Mouse (Mus musculus): Measurements from ENCODE around the gene Col19a1. TPM values are rescaled to one million over a fixed set of nuclear protein-coding genes. Genes with fewer than 3 reads are reported as not detected.

Col19a1 gene
- polyA plus RNA-seq, 1 experiment from 2014 or later, result 0.56 TPM

- Histone ChIP-seq H3K4me3 (no peak overlapping the region), H3K27me3 (ENCODE audit: low read depth, poor library complexity, severe bottlenecking) (no peaks in the 10 kb centered on the region), H3K9me3 (replicated peaks) (no peaks in the 10 kb centered on the region), H3K4me1 (no peaks in the 10 kb centered on the region), H3K36me3 (no peaks in the 10 kb centered on the region), H3K27ac (no peak overlapping the region)
- no peak for DNase-seq (ENCODE audit: low spot score)
- WGBS, result 77% methylated on average over 1 of the region's 1 CpGs
These were observed 47.4 kb downstream of the Col19a1 start for GRCm38 (mm10) chr1:24539852-24540251.

DNA sequence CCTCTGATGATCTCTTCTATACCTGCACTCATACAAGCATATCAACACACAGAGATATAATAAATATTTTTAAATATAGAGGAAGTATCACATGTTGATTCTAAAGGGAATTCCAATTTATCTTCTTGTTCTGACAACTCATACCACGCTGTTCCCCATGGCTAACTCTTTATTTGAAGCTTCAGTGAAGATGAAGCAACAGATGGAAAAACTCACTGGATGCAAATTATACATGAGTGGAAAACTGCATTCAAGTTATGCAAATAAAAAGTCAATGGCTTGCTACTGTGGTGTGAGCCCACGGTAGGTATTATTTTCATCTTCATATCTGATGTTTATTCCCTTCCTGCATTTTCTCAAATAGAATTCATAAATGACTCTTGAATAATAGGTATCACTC is 60.1 kb downstream of the Col19a1 start:
- Histone ChIP-seq H3K27me3 (ENCODE audit: low read depth, poor library complexity, severe bottlenecking) (no peaks in the 10 kb centered on the region), H3K27ac (no peak overlapping the region), H3K9me3 (replicated peaks) (no peaks in the 10 kb centered on the region), H3K4me3 (no peak overlapping the region), H3K4me1 (no peaks in the 10 kb centered on the region), H3K36me3 (no peaks in the 10 kb centered on the region)
- no peak for DNase-seq (ENCODE audit: low spot score)
- 88% methylated on average over 2 of the region's 2 CpGs for WGBS

- Histone ChIP-seq H3K4me1 (no peaks in the 10 kb centered on the region), H3K27me3 (ENCODE audit: low read depth, poor library complexity, severe bottlenecking) (no peaks in the 10 kb centered on the region), H3K9me3 (replicated peaks) (no peaks in the 10 kb centered on the region), H3K36me3 (no peaks in the 10 kb centered on the region), H3K4me3 (no peak overlapping the region), H3K27ac (no peak overlapping the region)
- 91% methylated on average over 4 of the region's 4 CpGs for WGBS
- DNase-seq (ENCODE audit: low spot score), result no peak
These were observed 69.8 kb downstream of the Col19a1 start for GRCm38 (mm10) chr1:24517462-24517861.

GRCm38 (mm10) chr1:24515341-24515740 is 71.9 kb downstream of the Col19a1 start:
- Histone ChIP-seq H3K9me3 (replicated peaks) (no peaks in the 10 kb centered on the region), H3K4me3 (no peak overlapping the region), H3K27me3 (ENCODE audit: low read depth, poor library complexity, severe bottlenecking) (no peaks in the 10 kb centered on the region), H3K27ac (no peak overlapping the region), H3K4me1 (no peaks in the 10 kb centered on the region), H3K36me3 (no peaks in the 10 kb centered on the region)
- no peak for DNase-seq (ENCODE audit: low spot score)
- 91% methylated on average over 5 of the region's 5 CpGs for WGBS

GRCm38 (mm10) chr1:24511536-24511935 is 75.7 kb downstream of the Col19a1 start:
- no peak for DNase-seq (ENCODE audit: low spot score)
- WGBS, result 77% methylated on average over 6 of the region's 6 CpGs
- no peaks in the 10 kb centered on the region for H3K36me3 ChIP-seq
- no peak overlapping the region for H3K4me3 ChIP-seq
- H3K4me1 ChIP-seq, result no peaks in the 10 kb centered on the region
- no peaks in the 10 kb centered on the region for H3K9me3 ChIP-seq (replicated peaks)
- no peak overlapping the region for H3K27ac ChIP-seq
- H3K27me3 ChIP-seq (ENCODE audit: low read depth, poor library complexity, severe bottlenecking), result no peaks in the 10 kb centered on the region

DNA sequence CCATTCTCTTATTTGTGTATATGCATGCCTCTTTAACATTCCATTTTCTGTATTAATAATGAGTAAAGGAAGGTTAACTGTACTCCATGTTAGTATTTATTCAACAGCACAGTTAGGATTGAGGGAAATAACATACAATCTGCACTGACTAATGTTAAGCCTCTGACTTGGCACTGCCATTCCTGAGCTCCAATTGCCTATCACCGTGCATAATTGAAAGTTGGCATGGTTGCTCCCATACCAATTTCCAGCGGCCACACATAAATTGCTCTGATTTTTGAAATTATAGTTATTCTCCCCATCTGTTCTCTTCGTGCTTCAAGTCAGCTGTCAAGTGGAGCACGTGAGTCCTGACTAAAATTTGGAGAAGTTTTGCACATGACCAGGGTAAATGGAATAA is 91.9 kb downstream of the Col19a1 start:
- no peaks in the 10 kb centered on the region for H3K9me3 ChIP-seq (replicated peaks)
- no peak overlapping the region for H3K27ac ChIP-seq
- DNase-seq (ENCODE audit: low spot score), result no peak
- no peaks in the 10 kb centered on the region for H3K27me3 ChIP-seq (ENCODE audit: low read depth, poor library complexity, severe bottlenecking)
- no peak overlapping the region for H3K4me3 ChIP-seq
- WGBS, result 91% methylated on average over 4 of the region's 4 CpGs
- H3K4me1 ChIP-seq, result no peaks in the 10 kb centered on the region
- H3K36me3 ChIP-seq, result no peaks in the 10 kb centered on the region

- Histone ChIP-seq H3K4me3 (no peak overlapping the region), H3K27ac (no peak overlapping the region), H3K4me1 (no peaks in the 10 kb centered on the region), H3K27me3 (ENCODE audit: low read depth, poor library complexity, severe bottlenecking) (no peaks in the 10 kb centered on the region), H3K9me3 (replicated peaks) (no peaks in the 10 kb centered on the region), H3K36me3 (no peaks in the 10 kb centered on the region)
- no peak for DNase-seq (ENCODE audit: low spot score)
- WGBS, result 88% methylated on average over 5 of the region's 5 CpGs
These were observed 103.1 kb downstream of the Col19a1 start for GRCm38 (mm10) chr1:24484161-24484560.

DNA sequence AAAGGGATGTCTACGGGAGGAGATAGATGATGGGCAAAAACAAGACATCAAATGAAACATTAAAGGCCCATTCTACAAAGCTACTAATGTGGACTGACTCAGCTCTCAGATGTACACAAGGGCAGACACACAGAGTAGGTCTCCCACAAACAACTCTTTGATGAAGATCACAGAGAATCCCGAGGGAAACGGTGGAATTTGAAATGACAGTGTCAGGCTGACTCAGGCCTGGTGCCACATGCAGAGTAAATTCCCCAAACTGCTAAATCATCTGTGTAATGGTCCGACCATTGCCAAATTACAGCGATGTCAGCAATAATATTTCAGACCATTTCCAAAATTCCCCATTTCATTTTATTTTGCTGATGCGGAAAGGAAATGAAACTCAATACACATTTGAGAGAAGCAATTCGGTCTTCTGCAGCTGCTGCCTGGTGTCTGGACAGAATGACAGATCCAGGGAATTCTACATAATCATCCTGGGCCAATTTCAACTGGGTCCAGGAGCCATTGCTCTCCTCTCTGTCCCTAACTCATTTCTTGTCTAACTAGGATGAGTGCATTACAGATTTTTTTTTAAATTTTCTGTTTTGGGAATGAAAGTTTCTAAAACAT is 116.1 kb downstream of the Col19a1 start:
- Histone ChIP-seq H3K27me3 (ENCODE audit: low read depth, poor library complexity, severe bottlenecking) (no peaks in the 10 kb centered on the region), H3K9me3 (replicated peaks) (no peaks in the 10 kb centered on the region), H3K27ac (no peak overlapping the region), H3K36me3 (no peaks in the 10 kb centered on the region), H3K4me1 (peaks cover 2% of the 10 kb centered on the region; the same call in 1 of the 2 replicates), H3K4me3 (no peak overlapping the region)
- WGBS, result 73% methylated on average over 7 of the region's 7 CpGs
- DNase-seq (ENCODE audit: low spot score), result no peak

DNA sequence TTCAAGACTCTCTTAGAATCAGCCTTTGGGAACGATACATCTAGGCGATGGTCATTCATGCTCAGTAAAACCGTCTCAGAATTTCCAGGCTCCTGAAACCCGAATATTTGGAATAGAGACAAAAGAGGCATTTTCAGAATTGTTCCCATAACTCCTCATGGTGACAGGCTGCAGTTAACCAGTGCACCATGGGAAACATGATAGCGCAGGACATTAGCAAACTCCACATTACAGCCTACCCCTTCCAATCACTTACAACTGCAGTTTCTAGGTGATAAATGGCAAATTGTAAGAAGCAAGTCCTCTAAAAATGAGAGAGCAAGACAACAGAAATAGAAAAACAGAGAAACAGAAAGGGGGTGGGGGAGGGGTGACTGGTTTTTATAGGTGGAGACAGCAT is 116.6 kb downstream of the Col19a1 start:
- Histone ChIP-seq H3K27me3 (ENCODE audit: low read depth, poor library complexity, severe bottlenecking) (no peaks in the 10 kb centered on the region), H3K36me3 (no peaks in the 10 kb centered on the region), H3K9me3 (replicated peaks) (no peaks in the 10 kb centered on the region), H3K27ac (no peak overlapping the region), H3K4me1 (peaks cover 2% of the 10 kb centered on the region; the same call in 1 of the 2 replicates), H3K4me3 (no peak overlapping the region)
- WGBS, result 89% methylated on average over 5 of the region's 5 CpGs
- no peak for DNase-seq (ENCODE audit: low spot score)

- no peaks in the 10 kb centered on the region for H3K9me3 ChIP-seq (replicated peaks)
- H3K27ac ChIP-seq, result no peak overlapping the region
- 97% methylated on average over 3 of the region's 3 CpGs for WGBS
- no peaks in the 10 kb centered on the region for H3K4me1 ChIP-seq
- H3K36me3 ChIP-seq, result no peaks in the 10 kb centered on the region
- H3K4me3 ChIP-seq, result no peak overlapping the region
- no peak for DNase-seq (ENCODE audit: low spot score)
- H3K27me3 ChIP-seq (ENCODE audit: low read depth, poor library complexity, severe bottlenecking), result no peaks in the 10 kb centered on the region
These were observed 125.9 kb downstream of the Col19a1 start for GRCm38 (mm10) chr1:24461305-24461887.

DNA sequence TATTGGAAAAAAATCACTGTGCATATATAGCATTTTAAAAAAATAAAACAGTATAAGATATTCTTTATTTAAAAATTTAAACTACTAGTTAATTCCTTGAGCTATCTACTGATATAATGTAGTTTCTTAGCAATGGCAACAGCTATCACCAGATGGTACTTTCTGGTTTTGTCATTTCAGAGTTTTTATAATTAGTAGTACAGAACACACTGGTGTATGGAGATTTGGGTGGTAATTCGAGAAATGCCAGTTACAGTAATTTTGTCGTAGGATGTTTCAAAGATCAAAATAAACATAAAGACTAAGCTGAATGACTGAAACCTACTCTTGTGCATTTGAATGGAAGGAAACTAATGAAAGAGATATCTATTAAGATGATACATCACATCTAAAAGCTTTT is 129.3 kb downstream of the Col19a1 start:
- Histone ChIP-seq H3K36me3 (no peaks in the 10 kb centered on the region), H3K4me3 (no peak overlapping the region), H3K27me3 (ENCODE audit: low read depth, poor library complexity, severe bottlenecking) (no peaks in the 10 kb centered on the region), H3K27ac (no peak overlapping the region), H3K9me3 (replicated peaks) (no peaks in the 10 kb centered on the region), H3K4me1 (no peaks in the 10 kb centered on the region)
- no peak for DNase-seq (ENCODE audit: low spot score)
- 84% methylated on average over 2 of the region's 2 CpGs for WGBS

- H3K4me3 ChIP-seq, result no peak overlapping the region
- 78% methylated on average over 10 of the region's 10 CpGs for WGBS
These were observed 134.6 kb downstream of the Col19a1 start for GRCm38 (mm10) chr1:24452572-24453269.

GRCm38 (mm10) chr1:24452159-24452558 is 135.1 kb downstream of the Col19a1 start:
- DNase-seq (ENCODE audit: low spot score), result no peak
- Histone ChIP-seq H3K4me1 (no peaks in the 10 kb centered on the region), H3K27ac (no peak overlapping the region), H3K9me3 (replicated peaks) (no peaks in the 10 kb centered on the region), H3K4me3 (no peak overlapping the region), H3K36me3 (no peaks in the 10 kb centered on the region), H3K27me3 (ENCODE audit: low read depth, poor library complexity, severe bottlenecking) (no peaks in the 10 kb centered on the region)
- WGBS, result 91% methylated on average over 7 of the region's 7 CpGs

More at GRCm38 (mm10) chr1:24452572-24453269, 134.6 kb downstream of the Col19a1 start:
- no peaks in the 10 kb centered on the region for H3K36me3 ChIP-seq
- no peaks in the 10 kb centered on the region for H3K9me3 ChIP-seq (replicated peaks)
- no peaks in the 10 kb centered on the region for H3K27me3 ChIP-seq (ENCODE audit: low read depth, poor library complexity, severe bottlenecking)
- no peak overlapping the region for H3K27ac ChIP-seq
- DNase-seq (ENCODE audit: low spot score), result no peak
- no peaks in the 10 kb centered on the region for H3K4me1 ChIP-seq
